In genomic region chr2:21204912-21205830, GRCm38 (mm10) we compare ENCODE assay signal across 7 mouse cellular contexts. TPM values are rescaled to one million over a fixed set of nuclear protein-coding genes. Genes with fewer than 3 reads are reported as not detected.
DNase-seq lines count a peak whose midpoint lies in the region; ATAC-seq lines count a peak whose summit lies in the region.

Enkur (minus strand) TSS chr2:21205365.
Thnsl1 (plus strand) TSS chr2:21205724.

- H3K4me3 ChIP-seq in embryonic facial prominence, embryonic 11.5 days (ENCODE audit: low read depth, low read length) = peak within 1 kb of the TSS; percentile 61
- peak within 1 kb of the TSS; percentile 63 for H3K4me3 ChIP-seq in limb, embryonic 10.5 days
- peak within 1 kb of the TSS; percentile 68 for H3K4me3 ChIP-seq in midbrain, embryonic 13.5 days (replicated peaks)

- no peaks in the 10 kb centered on the region for H3K4me1 ChIP-seq in embryonic facial prominence, embryonic 11.5 days (ENCODE audit: control insufficient read depth, insufficient read depth, low read length)
- peaks cover 5% of the 10 kb centered on the region; the same call in 1 of the 2 replicates for H3K4me1 ChIP-seq in limb, embryonic 10.5 days
- peaks cover 25% of the 10 kb centered on the region for H3K4me1 ChIP-seq in midbrain, embryonic 13.5 days (replicated peaks)

- H3K9me3 ChIP-seq in embryonic facial prominence, embryonic 11.5 days (replicated peaks; ENCODE audit: control insufficient read depth, low read length) = no peaks in the 10 kb centered on the region
- no peaks in the 10 kb centered on the region for H3K9me3 ChIP-seq in limb, embryonic 10.5 days (replicated peaks)
- H3K9me3 ChIP-seq in midbrain, embryonic 13.5 days = no peaks in the 10 kb centered on the region

- 2% methylated on average over 43 of the region's 43 CpGs for WGBS in embryonic facial prominence, embryonic 11.5 days
- WGBS in limb, embryonic 10.5 days = 4% methylated on average over 43 of the region's 43 CpGs
- WGBS in midbrain, embryonic 13.5 days = 4% methylated on average over 43 of the region's 43 CpGs

- H3K36me3 ChIP-seq in embryonic facial prominence, embryonic 11.5 days (replicated peaks; ENCODE audit: control insufficient read depth, insufficient read depth, low read depth, low read length) = no peaks in the 10 kb centered on the region
- H3K36me3 ChIP-seq in limb, embryonic 10.5 days = no peaks in the 10 kb centered on the region
- H3K36me3 ChIP-seq in midbrain, embryonic 13.5 days = no peaks in the 10 kb centered on the region

- H3K27me3 ChIP-seq in embryonic facial prominence, embryonic 11.5 days (ENCODE audit: control insufficient read depth, insufficient read depth, low read length) = no peaks in the 10 kb centered on the region
- no peaks in the 10 kb centered on the region for H3K27me3 ChIP-seq in limb, embryonic 10.5 days (ENCODE audit: low read depth, poor library complexity, severe bottlenecking)
- H3K27me3 ChIP-seq in midbrain, embryonic 13.5 days = no peaks in the 10 kb centered on the region

- peak within 1 kb of the TSS; percentile 71 for H3K4me2 ChIP-seq in embryonic facial prominence, embryonic 11.5 days (ENCODE audit: low read depth, low read length)
- peak within 1 kb of the TSS; percentile 80 for H3K4me2 ChIP-seq in midbrain, embryonic 13.5 days (replicated peaks)

- ATAC-seq in embryonic facial prominence, embryonic 11.5 days (replicated peaks; ENCODE audit: insufficient number of reproducible peaks, low FRiP score, low TSS enrichment, low read depth) = peak; percentile 97
- peak; percentile 90 for ATAC-seq in granulocyte monocyte progenitor cell, adult 5-6 weeks (replicated peaks; ENCODE audit: poor library complexity, severe bottlenecking)
- peak; percentile 99 for ATAC-seq in midbrain, embryonic 13.5 days

- no peak within 1 kb of the TSS for H3K27ac ChIP-seq in embryonic facial prominence, embryonic 11.5 days (replicated peaks; ENCODE audit: low read depth, low read length)
- H3K27ac ChIP-seq in limb, embryonic 10.5 days = peak within 1 kb of the TSS; percentile 79
- peak within 1 kb of the TSS; percentile 85 for H3K27ac ChIP-seq in midbrain, embryonic 13.5 days

- H3K9ac ChIP-seq in embryonic facial prominence, embryonic 11.5 days (replicated peaks; ENCODE audit: low read length) = peak within 1 kb of the TSS; percentile 69
- peak within 1 kb of the TSS; percentile 80 for H3K9ac ChIP-seq in midbrain, embryonic 13.5 days (replicated peaks)

- peak; percentile 99 for DNase-seq in adrenal gland, postnatal 14 days
- peak; percentile 98 for DNase-seq in embryonic facial prominence, embryonic 11.5 days (ENCODE audit: low spot score)
- peak; percentile 98 for DNase-seq in kidney, adult 11 months
- DNase-seq in limb, embryonic 10.5 days (ENCODE audit: low spot score) = peak; percentile 97
- peak; percentile 97 for DNase-seq in spleen, adult 12 weeks (ENCODE audit: low spot score)

RNA-seq across cellular contexts. Expression of gene Enkur, which starts in this region (rescaled TPM):
- total RNA-seq in adrenal gland, postnatal 14 days (2021) = 1.1 and 1.7 TPM in 2 replicates
- 0.63 TPM in 2 replicates for polyA plus RNA-seq in embryonic facial prominence, embryonic 11.5 days (2014; fragmentation: Nextera tagmentation; extraction: Ambion mirVana)
- total RNA-seq in granulocyte monocyte progenitor cell, adult 5-6 weeks (2014; fragmentation: Nextera tagmentation) = 0.68 and 1.6 TPM in 2 replicates
- 3.4 and 4.5 TPM in 2 replicates for total RNA-seq in granulocyte monocyte progenitor cell, adult 5-6 weeks (2017)
- not detected in 2 replicates for polyA plus RNA-seq in limb, embryonic 10.5 days (2016; fragmentation: Nextera tagmentation; extraction: Ambion mirVana)
- 2.6 and 3.9 TPM in 2 replicates for polyA plus RNA-seq in midbrain, embryonic 13.5 days (2015; fragmentation: Nextera tagmentation; extraction: Ambion mirVana)

RNA-seq across cellular contexts. Expression of gene Thnsl1, which starts in this region (rescaled TPM):
- 6.9 and 8.3 TPM in 2 replicates for total RNA-seq in adrenal gland, postnatal 14 days (2021)
- 11.3 and 11.5 TPM in 2 replicates for polyA plus RNA-seq in embryonic facial prominence, embryonic 11.5 days (2014; fragmentation: Nextera tagmentation; extraction: Ambion mirVana)
- total RNA-seq in granulocyte monocyte progenitor cell, adult 5-6 weeks (2014; fragmentation: Nextera tagmentation) = 9.0 and 12.3 TPM in 2 replicates
- 5.5 and 6.5 TPM in 2 replicates for total RNA-seq in granulocyte monocyte progenitor cell, adult 5-6 weeks (2017)
- 6.1 and 6.9 TPM in 2 replicates for polyA plus RNA-seq in limb, embryonic 10.5 days (2016; fragmentation: Nextera tagmentation; extraction: Ambion mirVana)
- 22.2 and 24.1 TPM in 2 replicates for polyA plus RNA-seq in midbrain, embryonic 13.5 days (2015; fragmentation: Nextera tagmentation; extraction: Ambion mirVana)
